ENCODE assay signal across 17 mouse cellular contexts in the genomic region with DNA sequence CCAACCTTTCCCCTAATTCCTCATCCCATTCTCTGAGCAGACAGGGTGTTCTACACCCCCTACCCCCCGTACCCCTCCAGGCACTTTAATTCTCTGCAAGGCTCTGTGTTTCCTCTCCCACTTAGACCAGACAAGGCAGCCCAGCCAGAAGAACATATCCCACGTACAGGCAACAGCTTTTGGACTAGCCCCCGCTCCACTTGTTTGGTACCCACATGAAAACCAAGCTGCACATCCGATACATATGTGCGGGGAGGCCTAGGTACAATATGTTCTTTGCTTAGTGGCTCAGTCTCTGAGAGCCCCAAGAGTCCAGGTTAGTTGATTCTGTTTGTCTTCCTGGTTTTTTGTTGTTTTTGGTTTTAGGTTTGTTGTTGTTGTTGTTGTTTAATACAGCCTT. TPM values are rescaled to one million over a fixed set of nuclear protein-coding genes. Genes with fewer than 3 reads are reported as not detected.
DNase-seq lines count a peak whose midpoint lies in the region.
"Had no signal": no experiment of that assay in that cellular context is flagged by ENCODE, and none has a peak within 500 bp of the region (broad histone marks: within the 10 kb centered on the region; RNA-seq: fewer than 3 reads in every experiment).

No protein-coding gene starts in this region.

- DNase-seq in right cerebral cortex, adult 18-20 months: peak; percentile 29
- DNase-seq in right cerebral cortex, postnatal 10 days (ENCODE audit: low spot score in 2 of 2): no peak
- DNase-seq in layer of hippocampus, adult 8-10 months (ENCODE audit: low spot score in 2 of 2): peak; percentile 42 to 45
- DNase-seq in layer of hippocampus, postnatal 36 days: peak; percentile 41 to 49
- DNase-seq in frontal cortex, postnatal 36 days (ENCODE audit: low spot score in 2 of 2): no peak
- no peak for DNase-seq in heart, postnatal 10 days
- DNase-seq: adrenal gland, adult 2 months; adrenal gland, postnatal 14 days; cerebellum, adult 11-12 months; cerebellum, adult 8-10 months; cerebellum, postnatal 10 days; cerebellum, postnatal 36 days; embryo, embryonic 11 days; gastrocnemius, adult 2 months; gastrocnemius, postnatal 14 days; heart, adult 11 months; heart, postnatal 36 days had no signal

- intact Hi-C loops in heart, postnatal 10 days (cut with DNase I): no loop called here

RNA-seq across cellular contexts. Expression of gene Smarca4, which starts 46.1 kb away (rescaled TPM):
- 100 to 1,000 TPM in 3 of 4 experiments, 10 to 100 TPM in 1; 96.5 to 108 (median 103) TPM for total RNA-seq in layer of hippocampus, adult 8-10 months (2022)
- 100 to 1,000 TPM; 115 to 116 TPM for total RNA-seq in layer of hippocampus, postnatal 36 days (2021)
- 10 to 100 TPM; 55.6 to 59.8 TPM for total RNA-seq in heart, postnatal 10 days (2021)

Comparison
In these comparisons a context has a peak if more than half of its experiments do, and no peak if none do; other contexts are left out.
1. DNase-seq: peak in right cerebral cortex, adult 18-20 months (single experiment), layer of hippocampus, adult 8-10 months (2 of 2) and layer of hippocampus, postnatal 36 days (2 of 2); none in right cerebral cortex, postnatal 10 days (0 of 2), frontal cortex, postnatal 36 days (0 of 2) and heart, postnatal 10 days (0 of 2).